Mouse (Mus musculus): Measurements from ENCODE around the gene Rai1.

- TF ChIP-seq CTCF (IDR thresholded peaks at IDR 0.05; ENCODE audit: low read depth) (no peak), EP300 (optimal IDR thresholded peaks at IDR 0.05) (no peak)
Observed at GRCm38 (mm10) chr11:60240509-60240908, 135.7 kb downstream of the Rai1 start.
